Mouse (Mus musculus) frontal cortex, postnatal 10 days (tissue): ENCODE data around the gene Olfr786.

Experiments used
- DNase-seq, 2 experiments: peaks; one replicate each; pipeline ENCODE4 v3.0.0; 2022; ENCODE audit warnings: low spot score in 2 of 2, mixed read lengths in 1 of 2

Olfr786 gene

GRCm38 (mm10) chr10:129427006-129427405 lies at the start of gene Olfr786:
Gene Olfr786 (plus strand): TSS chr10:129427306.
- no peak for DNase-seq

- DNase-seq, result no peak
Measured at GRCm38 (mm10) chr10:129383783-129384182, 43.3 kb upstream of the Olfr786 start, which contains the start of gene Olfr784. Gene Olfr784 (plus strand): TSS chr10:129384083.

GRCm38 (mm10) chr10:129400892-129401291 lies 26.2 kb upstream of the Olfr786 start:
- no peak for DNase-seq

- DNase-seq, result no peak
Measured at GRCm38 (mm10) chr10:129405126-129405525, 22.0 kb upstream of the Olfr786 start, which contains the start of gene Olfr785. Gene Olfr785 (plus strand): TSS chr10:129405426.

GRCm38 (mm10) chr10:129461562-129461961 lies 34.5 kb downstream of the Olfr786 start, which contains the start of gene Olfr787:
Gene Olfr787 (plus strand): TSS chr10:129461862.
- no peak for DNase-seq

- no peak for DNase-seq
Measured at GRCm38 (mm10) chr10:129470698-129471097, 43.6 kb downstream of the Olfr786 start, which contains the start of gene Olfr788. Gene Olfr788 (plus strand): TSS chr10:129470998.

GRCm38 (mm10) chr10:129473256-129473655 lies 46.1 kb downstream of the Olfr786 start:
- no peak for DNase-seq

GRCm38 (mm10) chr10:129473723-129474122 lies 46.6 kb downstream of the Olfr786 start:
- DNase-seq, result no peak

GRCm38 (mm10) chr10:129484452-129484851 lies 57.3 kb downstream of the Olfr786 start, which contains the start of gene Olfr789:
Gene Olfr789 (plus strand): TSS chr10:129484752.
- no peak for DNase-seq
